Mouse (Mus musculus): ENCODE results near the gene Col2a1. TPM values are rescaled to one million over a fixed set of nuclear protein-coding genes. Genes with fewer than 3 reads are reported as not detected.

Col2a1 gene
- polyA plus RNA-seq, 1 experiment from 2014 or later = 61.9 TPM

GRCm38 (mm10) chr15:97999546-97999945, 4.9 kb downstream of the Col2a1 start:
- Histone ChIP-seq H3K9ac (ENCODE audit: low read depth, low read length) (no peak overlapping the region), H3K27me3 (ENCODE audit: control insufficient read depth, insufficient read depth, low read length) (peaks cover 46% of the 10 kb centered on the region), H3K36me3 (ENCODE audit: control insufficient read depth, insufficient read depth, low read length) (no peaks in the 10 kb centered on the region), H3K4me3 (ENCODE audit: low read depth, low read length) (no peak overlapping the region), H3K27ac (ENCODE audit: low read depth, low read length) (no peak overlapping the region), H3K4me2 (peak overlapping the region; percentile 16; the same call in 1 of the 2 replicates), H3K9me3 (replicated peaks; ENCODE audit: control insufficient read depth, low read length) (no peaks in the 10 kb centered on the region), H3K4me1 (ENCODE audit: control insufficient read depth, insufficient read depth, low read length) (peaks cover 36% of the 10 kb centered on the region)
- 21% methylated on average over 13 of the region's 13 CpGs for WGBS (ENCODE audit: insufficient replicate concordance)
- ATAC-seq (replicated peaks; ENCODE audit: insufficient number of reproducible peaks, low FRiP score, low TSS enrichment) = no peak

- Histone ChIP-seq H3K4me1 (ENCODE audit: control insufficient read depth, insufficient read depth, low read length) (peaks cover 31% of the 10 kb centered on the region), H3K36me3 (ENCODE audit: control insufficient read depth, insufficient read depth, low read length) (no peaks in the 10 kb centered on the region), H3K27ac (ENCODE audit: low read depth, low read length) (no peak overlapping the region), H3K4me2 (no peak overlapping the region), H3K9ac (ENCODE audit: low read depth, low read length) (no peak overlapping the region), H3K4me3 (ENCODE audit: low read depth, low read length) (no peak overlapping the region), H3K27me3 (ENCODE audit: control insufficient read depth, insufficient read depth, low read length) (peaks cover 22% of the 10 kb centered on the region), H3K9me3 (replicated peaks; ENCODE audit: control insufficient read depth, low read length) (no peaks in the 10 kb centered on the region)
- no peak for ATAC-seq (replicated peaks; ENCODE audit: insufficient number of reproducible peaks, low FRiP score, low TSS enrichment)
- WGBS (ENCODE audit: insufficient replicate concordance) = 79% methylated on average over 13 of the region's 13 CpGs
These were observed 7.7 kb downstream of the Col2a1 start for GRCm38 (mm10) chr15:97996716-97997256.

- H3K9me3 ChIP-seq (replicated peaks; ENCODE audit: control insufficient read depth, low read length) = no peaks in the 10 kb centered on the region
- WGBS (ENCODE audit: insufficient replicate concordance) = 8% methylated on average over 18 of the region's 18 CpGs
- peak overlapping the region; percentile 71 for H3K9ac ChIP-seq (ENCODE audit: low read depth, low read length)
- peak; percentile 85 for ATAC-seq (replicated peaks; ENCODE audit: insufficient number of reproducible peaks, low FRiP score, low TSS enrichment)
- peak overlapping the region; percentile 80 for H3K27ac ChIP-seq (ENCODE audit: low read depth, low read length)
- peaks cover 24% of the 10 kb centered on the region for H3K4me1 ChIP-seq (ENCODE audit: control insufficient read depth, insufficient read depth, low read length)
- H3K4me3 ChIP-seq (ENCODE audit: low read depth, low read length) = 0 out of 2 replicates have a peak overlapping the region, but pooled peaks have one; percentile 11
- peaks cover 2% of the 10 kb centered on the region; the same call in 1 of the 2 replicates for H3K36me3 ChIP-seq (ENCODE audit: control insufficient read depth, insufficient read depth, low read length)
- no peaks in the 10 kb centered on the region for H3K27me3 ChIP-seq (ENCODE audit: control insufficient read depth, insufficient read depth, low read length)
- H3K4me2 ChIP-seq = peak overlapping the region; percentile 57
These were observed 11.7 kb downstream of the Col2a1 start for GRCm38 (mm10) chr15:97992712-97993286.

GRCm38 (mm10) chr15:97992027-97992711, 12.3 kb downstream of the Col2a1 start:
- Histone ChIP-seq H3K9ac (ENCODE audit: low read depth, low read length) (peak overlapping the region; percentile 71), H3K9me3 (replicated peaks; ENCODE audit: control insufficient read depth, low read length) (no peaks in the 10 kb centered on the region), H3K27me3 (ENCODE audit: control insufficient read depth, insufficient read depth, low read length) (no peaks in the 10 kb centered on the region), H3K4me3 (ENCODE audit: low read depth, low read length) (no peak overlapping the region), H3K27ac (ENCODE audit: low read depth, low read length) (peak overlapping the region; percentile 80), H3K36me3 (ENCODE audit: control insufficient read depth, insufficient read depth, low read length) (peaks cover 2% of the 10 kb centered on the region; the same call in 1 of the 2 replicates), H3K4me1 (ENCODE audit: control insufficient read depth, insufficient read depth, low read length) (peaks cover 24% of the 10 kb centered on the region), H3K4me2 (peak overlapping the region; percentile 57; the same call in 1 of the 2 replicates)
- 0 out of 2 replicates have a peak, but pooled peaks have one; percentile 33 for ATAC-seq (replicated peaks; ENCODE audit: insufficient number of reproducible peaks, low FRiP score, low TSS enrichment)
- 40% methylated on average over 13 of the region's 13 CpGs for WGBS (ENCODE audit: insufficient replicate concordance)

GRCm38 (mm10) chr15:97991285-97991895, 13.1 kb downstream of the Col2a1 start:
- H3K9ac ChIP-seq (ENCODE audit: low read depth, low read length) = no peak overlapping the region
- H3K27me3 ChIP-seq (ENCODE audit: control insufficient read depth, insufficient read depth, low read length) = no peaks in the 10 kb centered on the region
- H3K27ac ChIP-seq (ENCODE audit: low read depth, low read length) = peak overlapping the region; percentile 46; the same call in 1 of the 2 replicates
- no peaks in the 10 kb centered on the region for H3K9me3 ChIP-seq (replicated peaks; ENCODE audit: control insufficient read depth, low read length)
- WGBS (ENCODE audit: insufficient replicate concordance) = 23% methylated on average over 12 of the region's 12 CpGs
- no peak for ATAC-seq (replicated peaks; ENCODE audit: insufficient number of reproducible peaks, low FRiP score, low TSS enrichment)
- no peak overlapping the region for H3K4me2 ChIP-seq
- no peak overlapping the region for H3K4me3 ChIP-seq (ENCODE audit: low read depth, low read length)
- H3K4me1 ChIP-seq (ENCODE audit: control insufficient read depth, insufficient read depth, low read length) = peaks cover 24% of the 10 kb centered on the region
- peaks cover 5% of the 10 kb centered on the region; the same call in 1 of the 2 replicates for H3K36me3 ChIP-seq (ENCODE audit: control insufficient read depth, insufficient read depth, low read length)

GRCm38 (mm10) chr15:97990721-97991120, 13.8 kb downstream of the Col2a1 start:
- H3K9me3 ChIP-seq (replicated peaks; ENCODE audit: control insufficient read depth, low read length) = no peaks in the 10 kb centered on the region
- peaks cover 24% of the 10 kb centered on the region for H3K4me1 ChIP-seq (ENCODE audit: control insufficient read depth, insufficient read depth, low read length)
- no peak overlapping the region for H3K4me2 ChIP-seq
- 25% methylated on average over 4 of the region's 4 CpGs for WGBS (ENCODE audit: insufficient replicate concordance)
- ATAC-seq (replicated peaks; ENCODE audit: insufficient number of reproducible peaks, low FRiP score, low TSS enrichment) = no peak
- peaks cover 5% of the 10 kb centered on the region; the same call in 1 of the 2 replicates for H3K36me3 ChIP-seq (ENCODE audit: control insufficient read depth, insufficient read depth, low read length)
- no peak overlapping the region for H3K9ac ChIP-seq (ENCODE audit: low read depth, low read length)
- no peak overlapping the region for H3K4me3 ChIP-seq (ENCODE audit: low read depth, low read length)
- no peaks in the 10 kb centered on the region for H3K27me3 ChIP-seq (ENCODE audit: control insufficient read depth, insufficient read depth, low read length)
- peak overlapping the region; percentile 55; the same call in 1 of the 2 replicates for H3K27ac ChIP-seq (ENCODE audit: low read depth, low read length)

- Histone ChIP-seq H3K9me3 (replicated peaks; ENCODE audit: control insufficient read depth, low read length) (no peaks in the 10 kb centered on the region), H3K27ac (ENCODE audit: low read depth, low read length) (peak overlapping the region; percentile 55; the same call in 1 of the 2 replicates), H3K9ac (ENCODE audit: low read depth, low read length) (0 out of 2 replicates have a peak overlapping the region, but pooled peaks have one; percentile 34), H3K4me1 (ENCODE audit: control insufficient read depth, insufficient read depth, low read length) (peaks cover 24% of the 10 kb centered on the region), H3K4me2 (0 out of 2 replicates have a peak overlapping the region, but pooled peaks have one; percentile 19), H3K4me3 (ENCODE audit: low read depth, low read length) (no peak overlapping the region), H3K36me3 (ENCODE audit: control insufficient read depth, insufficient read depth, low read length) (peaks cover 5% of the 10 kb centered on the region; the same call in 1 of the 2 replicates), H3K27me3 (ENCODE audit: control insufficient read depth, insufficient read depth, low read length) (no peaks in the 10 kb centered on the region)
- no peak for ATAC-seq (replicated peaks; ENCODE audit: insufficient number of reproducible peaks, low FRiP score, low TSS enrichment)
- WGBS (ENCODE audit: insufficient replicate concordance) = 11% methylated on average over 6 of the region's 6 CpGs
These were observed 14.4 kb downstream of the Col2a1 start for GRCm38 (mm10) chr15:97990124-97990523.

GRCm38 (mm10) chr15:97989544-97989943, 15.0 kb downstream of the Col2a1 start:
- Histone ChIP-seq H3K4me1 (ENCODE audit: control insufficient read depth, insufficient read depth, low read length) (peaks cover 24% of the 10 kb centered on the region), H3K9ac (ENCODE audit: low read depth, low read length) (no peak overlapping the region; the same call in 1 of the 2 replicates), H3K27ac (ENCODE audit: low read depth, low read length) (peak overlapping the region; percentile 55), H3K27me3 (ENCODE audit: control insufficient read depth, insufficient read depth, low read length) (no peaks in the 10 kb centered on the region), H3K36me3 (ENCODE audit: control insufficient read depth, insufficient read depth, low read length) (peaks cover 5% of the 10 kb centered on the region; the same call in 1 of the 2 replicates), H3K4me3 (ENCODE audit: low read depth, low read length) (no peak overlapping the region), H3K9me3 (replicated peaks; ENCODE audit: control insufficient read depth, low read length) (no peaks in the 10 kb centered on the region), H3K4me2 (no peak overlapping the region)
- 35% methylated on average over 1 of the region's 1 CpGs for WGBS (ENCODE audit: insufficient replicate concordance)
- ATAC-seq (replicated peaks; ENCODE audit: insufficient number of reproducible peaks, low FRiP score, low TSS enrichment) = no peak

Measured in heart, embryonic 11.5 days (tissue).